Mouse (Mus musculus) neural tube, embryonic 11.5 days (tissue): ENCODE data around the gene Anp32e. TPM values are rescaled to one million over a fixed set of nuclear protein-coding genes. Genes with fewer than 3 reads are reported as not detected.
"Not testable (repeated sequence)": the region's sequence is repeated elsewhere in the genome, so short reads cannot be mapped to it uniquely, and the experiment has no call there.

Source experiments
- ATAC-seq: fragments of 200-750 bp; cut with Nextera tagmentation; 2 replicates; pipeline ENCODE4 v1.8.0; 2017; ENCODE audit warnings: moderate number of reproducible peaks, mild to moderate bottlenecking, moderate TSS enrichment, moderate library complexity; ENCODE audit not compliant: insufficient read depth, low FRiP score, low TSS enrichment
- DNase-seq: peaks from one replicate; pipeline ENCODE4 v3.0.0-alpha.2; 2015; ENCODE audit warnings: low spot score
- H3K27ac ChIP-seq: fragments of 300-500 bp; sonication (generic); 2 replicates; pipeline ENCODE4 v1.5.1; 2014; ENCODE audit warnings: low read depth, mild to moderate bottlenecking, low read length
- H3K27me3 ChIP-seq: fragments of 300-500 bp; sonication (generic); 2 replicates; pipeline ENCODE4 v1.6.1; 2014; ENCODE audit warnings: mild to moderate bottlenecking, low read length, mixed read lengths; ENCODE audit not compliant: control insufficient read depth, insufficient read depth
- H3K36me3 ChIP-seq: fragments of 300-500 bp; sonication (generic); 2 replicates; pipeline ENCODE4 v1.6.1; 2014; ENCODE audit warnings: mild to moderate bottlenecking, low read length, moderate library complexity, mixed read lengths; ENCODE audit not compliant: control insufficient read depth, insufficient read depth
- H3K4me1 ChIP-seq: fragments of 300-500 bp; sonication (generic); 2 replicates; pipeline ENCODE4 v1.6.1; 2014; ENCODE audit warnings: low read length, mixed read lengths; ENCODE audit not compliant: control insufficient read depth, insufficient read depth
- H3K4me2 ChIP-seq: fragments of 300-500 bp; sonication (generic); 2 replicates; pipeline ENCODE4 v1.6.1; 2014; ENCODE audit warnings: low read depth, mild to moderate bottlenecking, moderate library complexity
- H3K4me3 ChIP-seq: fragments of 300-500 bp; sonication (generic); 2 replicates; pipeline ENCODE4 v1.5.1; 2014; ENCODE audit warnings: low read depth, low read length
- H3K9ac ChIP-seq: fragments of 300-500 bp; sonication (generic); 2 replicates; pipeline ENCODE4 v1.6.1; 2014; ENCODE audit warnings: mild to moderate bottlenecking, low read length
- H3K9me3 ChIP-seq: fragments of 300-500 bp; sonication (generic); 2 replicates; pipeline ENCODE4 v1.6.1; 2016; ENCODE audit warnings: low read length; ENCODE audit not compliant: control insufficient read depth
- WGBS: fragments of 180-500 bp; shearing (Covaris S2); extraction: QIAGEN DNeasy Blood & Tissue Kit; methylation state at CpG from one replicate; pipeline ENCODE4 v1.1.7; 2014; 5-methylcytosine and 5-hydroxymethylcytosine counted together
- polyA plus RNA-seq: library from polyadenylated mRNA; unstranded; fragments of >200 nt; fragmentation: Nextera tagmentation; extraction: Ambion mirVana; gene quantifications from 2 replicates; pipeline ENCODE4 v1.2.1, GENCODE M21; 2014

The Anp32e gene
- polyA plus RNA-seq, 1 experiment from 2014 or later, result 131 TPM

- no peak overlapping the region for H3K4me3 ChIP-seq
- no peak overlapping the region for H3K4me2 ChIP-seq
- no peaks in the 10 kb centered on the region for H3K27me3 ChIP-seq
- no peaks in the 10 kb centered on the region for H3K36me3 ChIP-seq
- WGBS, result 84% methylated on average over 8 of the region's 8 CpGs
- ATAC-seq, result no peak
- no peaks in the 10 kb centered on the region for H3K4me1 ChIP-seq
- H3K9me3 ChIP-seq, result no peaks in the 10 kb centered on the region
- no peak overlapping the region for H3K27ac ChIP-seq
- DNase-seq, result no peak
- H3K9ac ChIP-seq, result no peak overlapping the region
Observed at GRCm38 (mm10) chr3:95957359-95958148, 28.5 kb downstream of the Anp32e start.

- H3K9ac ChIP-seq, result no peak overlapping the region
- H3K4me1 ChIP-seq, result no peaks in the 10 kb centered on the region
- no peak overlapping the region for H3K4me2 ChIP-seq
- no peaks in the 10 kb centered on the region for H3K36me3 ChIP-seq
- WGBS, result 77% methylated on average over 5 of the region's 5 CpGs
- H3K4me3 ChIP-seq, result no peak overlapping the region
- ATAC-seq (no peak), DNase-seq (no peak)
- H3K27ac ChIP-seq, result no peak overlapping the region
- no peaks in the 10 kb centered on the region for H3K9me3 ChIP-seq
- no peaks in the 10 kb centered on the region for H3K27me3 ChIP-seq
Observed at GRCm38 (mm10) chr3:95959082-95959481, 30.0 kb downstream of the Anp32e start.

GRCm38 (mm10) chr3:95959807-95960206 lies 30.8 kb downstream of the Anp32e start:
- Histone ChIP-seq H3K4me1 (no peaks in the 10 kb centered on the region), H3K36me3 (no peaks in the 10 kb centered on the region), H3K4me3 (no peak overlapping the region), H3K9me3 (no peaks in the 10 kb centered on the region), H3K27me3 (no peaks in the 10 kb centered on the region), H3K4me2 (no peak overlapping the region), H3K9ac (no peak overlapping the region), H3K27ac (no peak overlapping the region)
- WGBS, result 95% methylated on average over 1 of the region's 1 CpGs
- ATAC-seq (no peak), DNase-seq (no peak)

GRCm38 (mm10) chr3:95962182-95962581 lies 33.1 kb downstream of the Anp32e start:
- H3K4me3 ChIP-seq, H3K36me3 ChIP-seq, H3K27ac ChIP-seq, H3K9me3 ChIP-seq, H3K9ac ChIP-seq, H3K4me2 ChIP-seq, H3K27me3 ChIP-seq, DNase-seq, ATAC-seq, H3K4me1 ChIP-seq: not testable (repeated sequence)
- 87% methylated on average over 8 of the region's 8 CpGs for WGBS

- Histone ChIP-seq H3K36me3 (no peaks in the 10 kb centered on the region), H3K9ac (no peak overlapping the region), H3K4me3 (no peak overlapping the region), H3K9me3 (no peaks in the 10 kb centered on the region), H3K4me2 (no peak overlapping the region), H3K27ac (no peak overlapping the region), H3K27me3 (no peaks in the 10 kb centered on the region), H3K4me1 (no peaks in the 10 kb centered on the region)
- 33% methylated on average over 2 of the region's 2 CpGs for WGBS
- no peak for DNase-seq
- no peak for ATAC-seq
Observed at GRCm38 (mm10) chr3:95963230-95963629, 34.2 kb downstream of the Anp32e start.

- Histone ChIP-seq H3K36me3 (no peaks in the 10 kb centered on the region), H3K4me3 (no peak overlapping the region), H3K27ac (no peak overlapping the region), H3K9ac (no peak overlapping the region), H3K4me2 (no peak overlapping the region), H3K4me1 (no peaks in the 10 kb centered on the region), H3K27me3 (no peaks in the 10 kb centered on the region), H3K9me3 (no peaks in the 10 kb centered on the region)
- WGBS, result 53% methylated on average over 4 of the region's 4 CpGs
- no peak for DNase-seq
- no peak for ATAC-seq
Observed at GRCm38 (mm10) chr3:95963681-95964080, 34.6 kb downstream of the Anp32e start.

GRCm38 (mm10) chr3:95965518-95966451 lies 36.7 kb downstream of the Anp32e start:
- H3K9me3 ChIP-seq, result no peaks in the 10 kb centered on the region
- H3K27me3 ChIP-seq, result no peaks in the 10 kb centered on the region
- no peak overlapping the region for H3K27ac ChIP-seq
- 9% methylated on average over 7 of the region's 7 CpGs for WGBS
- no peak overlapping the region for H3K9ac ChIP-seq
- H3K4me3 ChIP-seq, result no peak overlapping the region
- DNase-seq (peak; percentile 44), ATAC-seq (no peak)
- H3K4me2 ChIP-seq, result no peak overlapping the region
- H3K4me1 ChIP-seq, result no peaks in the 10 kb centered on the region
- no peaks in the 10 kb centered on the region for H3K36me3 ChIP-seq

GRCm38 (mm10) chr3:95969277-95969676 lies 40.2 kb downstream of the Anp32e start:
- no peak overlapping the region for H3K4me2 ChIP-seq
- no peak overlapping the region for H3K9ac ChIP-seq
- DNase-seq, result no peak
- H3K4me3 ChIP-seq, result no peak overlapping the region
- H3K4me1 ChIP-seq, result peaks cover 14% of the 10 kb centered on the region
- H3K27ac ChIP-seq, result no peak overlapping the region
- no peaks in the 10 kb centered on the region for H3K27me3 ChIP-seq
- no peak for ATAC-seq
- 90% methylated on average over 1 of the region's 1 CpGs for WGBS
- H3K9me3 ChIP-seq, result no peaks in the 10 kb centered on the region
- no peaks in the 10 kb centered on the region for H3K36me3 ChIP-seq
